Mouse (Mus musculus) embryonic facial prominence, embryonic 10.5 days (tissue): ENCODE measurements around the gene Cyp39a1. TPM values are rescaled to one million over a fixed set of nuclear protein-coding genes. Genes with fewer than 3 reads are reported as not detected.
A peak's percentile ranks its signal among the peaks of the same experiment; 100 is the strongest.

ENCODE experiments used
- DNase-seq: peaks from one replicate; pipeline ENCODE4 v3.0.0-alpha.2; 2017; ENCODE audit warnings: low spot score
- H3K27ac ChIP-seq: fragments of 300-500 bp; sonication (generic); replicated peaks from 2 replicates; pipeline ENCODE4 v1.5.1; 2016; ENCODE audit warnings: mild to moderate bottlenecking
- H3K27me3 ChIP-seq: fragments of 300-500 bp; sonication (generic); replicated peaks from 2 replicates; pipeline ENCODE4 v1.6.1; 2016; ENCODE audit warnings: low read depth, mild to moderate bottlenecking; ENCODE audit not compliant: poor library complexity, severe bottlenecking
- H3K36me3 ChIP-seq: fragments of 300-500 bp; sonication (generic); replicated peaks from 2 replicates; pipeline ENCODE4 v1.6.1; 2016; ENCODE audit warnings: mild to moderate bottlenecking, moderate library complexity
- H3K4me1 ChIP-seq: fragments of 300-500 bp; sonication (generic); 2 replicates; pipeline ENCODE4 v1.6.1; 2016
- H3K4me3 ChIP-seq: fragments of 300-500 bp; sonication (generic); 2 replicates; pipeline ENCODE4 v1.5.1; 2016; ENCODE audit warnings: mild to moderate bottlenecking, moderate library complexity
- H3K9me3 ChIP-seq: fragments of 300-500 bp; sonication (generic); 2 replicates; pipeline ENCODE4 v1.6.1; 2016; ENCODE audit warnings: mild to moderate bottlenecking
- WGBS: fragments of 180-500 bp; shearing (Covaris S2); methylation state at CpG from one replicate; pipeline ENCODE4 v1.1.7; 2016; 5-methylcytosine and 5-hydroxymethylcytosine counted together
- polyA plus RNA-seq: library from polyadenylated mRNA; unstranded; fragments of >200 nt; fragmentation: Nextera tagmentation; extraction: Ambion mirVana; gene quantifications from 2 replicates; pipeline ENCODE4 v1.2.1, GENCODE M21; 2016

Cyp39a1 gene
- polyA plus RNA-seq = 33.7 and 34.2 TPM in 2 replicates

- H3K4me1 ChIP-seq = peaks cover 35% of the 10 kb centered on the region
- under 1% methylated on average over 17 of the region's 17 CpGs for WGBS
- no peaks in the 10 kb centered on the region for H3K27me3 ChIP-seq
- H3K36me3 ChIP-seq = peaks cover 14% of the 10 kb centered on the region
- no peaks in the 10 kb centered on the region for H3K9me3 ChIP-seq
- no peak for DNase-seq
- peak within 1 kb of the TSS; percentile 91 for H3K4me3 ChIP-seq
- peak within 1 kb of the TSS; percentile 91 for H3K27ac ChIP-seq
Observed at GRCm38 (mm10) chr17:43667290-43667843, at the start of gene Cyp39a1. TSS of gene Cyp39a1 (plus strand) at chr17:43667425.

- H3K4me1 ChIP-seq = peaks cover 7% of the 10 kb centered on the region; the same call in 1 of the 2 replicates
- no peaks in the 10 kb centered on the region for H3K9me3 ChIP-seq
- no peak overlapping the region for H3K4me3 ChIP-seq
- no peak overlapping the region for H3K27ac ChIP-seq
- no peaks in the 10 kb centered on the region for H3K36me3 ChIP-seq
- no peak for DNase-seq
- WGBS = 96% methylated on average over 9 of the region's 9 CpGs
- no peaks in the 10 kb centered on the region for H3K27me3 ChIP-seq
Observed at GRCm38 (mm10) chr17:43619156-43619555, 48.1 kb upstream of the Cyp39a1 start.

DNA sequence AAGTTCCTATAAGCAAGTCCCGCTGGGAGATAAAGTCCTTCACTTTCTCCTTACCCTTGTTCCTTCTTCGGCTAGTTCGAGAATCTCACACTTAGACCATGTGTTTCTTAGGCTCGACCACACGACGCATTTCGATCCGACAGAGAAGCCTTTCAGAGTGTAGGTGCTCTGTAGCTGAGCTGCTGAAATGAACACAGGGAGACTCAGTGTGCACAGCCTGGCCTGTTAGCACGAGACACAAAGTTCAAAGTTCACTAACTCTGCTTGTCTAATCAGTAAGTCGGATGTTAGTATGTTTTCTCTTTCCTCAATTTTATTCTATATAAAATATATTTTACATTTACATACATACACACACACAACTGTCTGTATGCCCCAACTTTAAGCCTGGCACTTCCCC is 45.1 kb upstream of the Cyp39a1 start:
- H3K27me3 ChIP-seq = peaks cover 3% of the 10 kb centered on the region
- WGBS = 92% methylated on average over 10 of the region's 10 CpGs

DNA sequence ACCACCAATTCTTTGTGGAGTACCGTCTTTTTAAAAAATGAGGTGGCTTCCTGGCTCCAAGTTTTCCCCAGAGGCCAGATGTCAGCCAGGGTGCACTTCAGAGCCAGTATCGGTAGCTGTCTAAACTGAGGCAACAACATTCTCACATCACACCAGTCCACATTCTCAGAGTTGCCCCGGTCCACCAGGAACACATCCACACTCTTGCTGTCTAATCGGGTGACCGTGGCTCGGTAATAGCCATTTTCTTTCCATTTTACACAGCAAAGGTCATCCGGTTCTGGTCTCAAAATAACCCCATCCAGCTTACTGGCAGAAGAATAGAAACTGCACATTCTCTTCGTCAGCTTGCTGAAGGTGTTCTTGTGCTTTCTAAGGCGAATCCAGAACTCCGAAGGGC is 39.0 kb upstream of the Cyp39a1 start:
- H3K4me1 ChIP-seq = peaks cover 17% of the 10 kb centered on the region
- H3K27me3 ChIP-seq = peaks cover 54% of the 10 kb centered on the region
- H3K36me3 ChIP-seq = no peaks in the 10 kb centered on the region
- DNase-seq = no peak
- no peak overlapping the region for H3K4me3 ChIP-seq
- no peak overlapping the region for H3K27ac ChIP-seq
- H3K9me3 ChIP-seq = 0 out of 2 replicates have a peak, but pooled peaks cover 7% of the 10 kb centered on the region
- WGBS = 89% methylated on average over 10 of the region's 10 CpGs

More for the DNA sequence above, 45.1 kb upstream of the Cyp39a1 start:
- Histone ChIP-seq H3K9me3 (0 out of 2 replicates have a peak, but pooled peaks cover 6% of the 10 kb centered on the region), H3K4me1 (no peaks in the 10 kb centered on the region), H3K27ac (no peak overlapping the region), H3K36me3 (no peaks in the 10 kb centered on the region), H3K4me3 (no peak overlapping the region)
- DNase-seq = no peak

DNA sequence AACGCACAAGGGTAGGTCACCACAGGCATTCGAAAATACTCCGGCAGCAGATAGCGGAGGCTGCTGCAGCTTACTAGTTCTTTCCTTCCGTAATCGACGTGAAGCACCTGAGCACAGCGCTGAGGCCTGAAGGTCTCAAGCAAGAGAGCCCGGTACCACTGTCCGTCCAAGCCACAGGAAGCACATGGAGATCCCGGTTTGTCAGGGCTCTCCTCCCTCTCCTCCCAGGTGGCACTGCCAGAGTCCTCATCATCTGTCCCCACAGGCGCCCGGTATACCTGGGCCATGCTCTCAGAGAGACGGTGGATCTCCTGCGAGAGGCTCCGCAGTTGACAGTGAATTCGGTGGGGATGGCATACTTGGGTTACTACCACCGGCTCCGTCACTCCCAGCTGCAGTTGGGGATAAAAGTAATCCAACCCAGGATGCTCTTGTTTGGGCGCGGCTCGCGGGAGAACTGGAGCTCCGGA is 38.2 kb upstream of the Cyp39a1 start:
- H3K27me3 ChIP-seq = peaks cover 54% of the 10 kb centered on the region
- H3K9me3 ChIP-seq = 0 out of 2 replicates have a peak, but pooled peaks cover 7% of the 10 kb centered on the region
- peak overlapping the region; percentile 60 for H3K4me3 ChIP-seq
- H3K4me1 ChIP-seq = peaks cover 17% of the 10 kb centered on the region
- no peak overlapping the region for H3K27ac ChIP-seq
- no peaks in the 10 kb centered on the region for H3K36me3 ChIP-seq
- 18% methylated on average over 24 of the region's 24 CpGs for WGBS
- peak; percentile 43 for DNase-seq

- no peaks in the 10 kb centered on the region for H3K36me3 ChIP-seq
- peaks cover 54% of the 10 kb centered on the region for H3K27me3 ChIP-seq
- DNase-seq = peak; percentile 60
- WGBS = 3% methylated on average over 83 of the region's 83 CpGs
- peak within 1 kb of the TSS; percentile 72 for H3K27ac ChIP-seq
- 0 out of 2 replicates have a peak, but pooled peaks cover 7% of the 10 kb centered on the region for H3K9me3 ChIP-seq
- H3K4me1 ChIP-seq = peaks cover 17% of the 10 kb centered on the region
- peak within 1 kb of the TSS; percentile 60 for H3K4me3 ChIP-seq
Observed at GRCm38 (mm10) chr17:43629496-43630426, 37.5 kb upstream of the Cyp39a1 start, which contains the start of gene Tdrd6. TSS of gene Tdrd6 (minus strand) at chr17:43630299.

- no peak for DNase-seq
- peak overlapping the region; percentile 60 for H3K4me3 ChIP-seq
- 44% methylated on average over 13 of the region's 13 CpGs for WGBS
- H3K27ac ChIP-seq = 0 out of 2 replicates have a peak overlapping the region, but pooled peaks have one; percentile 72
- H3K4me1 ChIP-seq = peaks cover 17% of the 10 kb centered on the region
- no peaks in the 10 kb centered on the region for H3K36me3 ChIP-seq
- 0 out of 2 replicates have a peak, but pooled peaks cover 7% of the 10 kb centered on the region for H3K9me3 ChIP-seq
- peaks cover 54% of the 10 kb centered on the region for H3K27me3 ChIP-seq
Observed at GRCm38 (mm10) chr17:43630427-43630760, 36.8 kb upstream of the Cyp39a1 start.

DNA sequence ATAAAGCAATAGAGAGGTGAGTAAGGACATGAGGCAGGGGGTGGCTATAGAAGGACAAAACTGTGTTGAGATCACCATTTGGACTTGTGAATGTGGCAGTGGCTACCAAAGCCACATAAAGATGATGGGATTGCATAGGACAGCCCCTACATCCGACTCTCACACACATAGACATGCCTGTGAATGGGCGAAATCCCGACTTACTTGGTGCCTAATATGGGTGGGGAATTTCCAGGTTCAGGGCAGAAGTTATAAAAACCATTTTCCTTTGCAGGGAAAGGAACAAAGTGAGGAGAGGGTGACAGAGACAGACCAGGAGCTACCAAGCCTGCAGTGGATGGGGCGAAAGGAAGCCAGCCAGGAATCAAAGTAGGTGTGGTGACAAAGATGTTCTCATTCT is 30.1 kb upstream of the Cyp39a1 start:
- DNase-seq = no peak
- peaks cover 6% of the 10 kb centered on the region; the same call in 1 of the 2 replicates for H3K9me3 ChIP-seq
- no peak overlapping the region for H3K27ac ChIP-seq
- WGBS = 87% methylated on average over 4 of the region's 4 CpGs
- H3K36me3 ChIP-seq = peaks cover 10% of the 10 kb centered on the region
- no peak overlapping the region for H3K4me3 ChIP-seq
- H3K27me3 ChIP-seq = 0 out of 2 replicates have a peak, but pooled peaks cover under 1% of the 10 kb centered on the region
- no peaks in the 10 kb centered on the region for H3K4me1 ChIP-seq

- Histone ChIP-seq H3K4me1 (no peaks in the 10 kb centered on the region), H3K36me3 (peaks cover 38% of the 10 kb centered on the region), H3K4me3 (no peak overlapping the region), H3K27ac (no peak overlapping the region), H3K27me3 (no peaks in the 10 kb centered on the region), H3K9me3 (peaks cover 6% of the 10 kb centered on the region; the same call in 1 of the 2 replicates)
- DNase-seq = no peak
- WGBS = 72% methylated on average over 1 of the region's 1 CpGs
Observed at GRCm38 (mm10) chr17:43640825-43641224, 26.4 kb upstream of the Cyp39a1 start.

DNA sequence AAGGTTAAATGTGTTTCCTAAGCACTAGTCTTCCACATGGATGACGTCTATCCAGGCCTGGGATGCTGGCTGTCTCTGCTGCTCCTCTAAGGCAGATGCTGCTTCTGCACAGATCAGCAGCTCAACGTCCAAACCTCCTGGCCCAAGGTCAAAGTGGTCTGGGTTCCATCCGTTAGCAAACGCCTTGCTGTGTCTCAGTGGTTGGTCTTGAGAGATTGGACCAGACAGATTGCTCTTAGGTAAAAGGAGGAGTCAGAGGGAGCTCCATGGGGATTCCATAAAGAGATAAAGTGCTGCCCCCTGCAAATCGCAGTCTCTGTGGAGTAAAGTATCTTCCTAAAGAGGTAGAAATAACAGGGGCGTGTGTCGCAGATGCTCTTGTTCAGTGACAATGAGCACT is 24.0 kb upstream of the Cyp39a1 start:
- 83% methylated on average over 7 of the region's 7 CpGs for WGBS
- H3K36me3 ChIP-seq = peaks cover 54% of the 10 kb centered on the region

GRCm38 (mm10) chr17:43644375-43644774 is 22.9 kb upstream of the Cyp39a1 start:
- H3K9me3 ChIP-seq = peaks cover 3% of the 10 kb centered on the region; the same call in 1 of the 2 replicates
- no peaks in the 10 kb centered on the region for H3K27me3 ChIP-seq
- WGBS = 80% methylated on average over 7 of the region's 7 CpGs
- H3K27ac ChIP-seq = no peak overlapping the region
- no peaks in the 10 kb centered on the region for H3K4me1 ChIP-seq
- H3K4me3 ChIP-seq = no peak overlapping the region
- no peak for DNase-seq
- peaks cover 65% of the 10 kb centered on the region for H3K36me3 ChIP-seq

More for the DNA sequence above, 24.0 kb upstream of the Cyp39a1 start:
- no peak overlapping the region for H3K27ac ChIP-seq
- no peaks in the 10 kb centered on the region for H3K27me3 ChIP-seq
- peaks cover 3% of the 10 kb centered on the region; the same call in 1 of the 2 replicates for H3K9me3 ChIP-seq
- DNase-seq = no peak
- H3K4me3 ChIP-seq = no peak overlapping the region
- no peaks in the 10 kb centered on the region for H3K4me1 ChIP-seq

DNA sequence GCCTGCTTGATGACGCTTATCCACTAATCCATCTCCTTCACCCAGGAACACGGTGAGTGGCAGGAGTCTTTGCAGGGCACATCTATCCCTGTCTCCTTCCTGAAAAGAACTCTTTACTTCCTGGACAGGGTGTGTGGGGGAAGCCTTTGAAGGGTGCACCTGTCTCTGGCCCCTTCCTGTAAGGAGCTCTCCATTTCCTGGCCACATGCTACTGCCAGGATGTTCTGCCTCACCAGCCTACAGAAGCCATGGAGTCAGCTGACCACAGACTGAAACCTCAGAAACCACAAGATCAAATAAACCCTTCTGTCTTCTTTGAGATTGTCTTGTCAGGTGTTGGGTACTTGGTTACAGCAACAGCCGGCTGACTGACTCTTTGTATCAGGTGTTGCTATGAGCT is 22.1 kb upstream of the Cyp39a1 start:
- 90% methylated on average over 3 of the region's 3 CpGs for WGBS
- Histone ChIP-seq H3K27me3 (no peaks in the 10 kb centered on the region), H3K9me3 (peaks cover 3% of the 10 kb centered on the region; the same call in 1 of the 2 replicates), H3K4me3 (no peak overlapping the region), H3K27ac (no peak overlapping the region), H3K36me3 (peaks cover 73% of the 10 kb centered on the region), H3K4me1 (no peaks in the 10 kb centered on the region)
- DNase-seq = no peak
